Mouse (Mus musculus) liver, embryonic 18 days (tissue): Measurements from ENCODE around the gene Hspg2. TPM values are rescaled to one million over a fixed set of nuclear protein-coding genes. Genes with fewer than 3 reads are reported as not detected.

Experiments
- polyA plus RNA-seq: library from polyadenylated mRNA; depleted of rRNA; stranded (reverse); fragments of >200 nt; gene quantifications from 2 replicates; pipeline ENCODE4 v1.2.3, GENCODE M21; 2012; rRNA removed

Gene Hspg2
- 3.8 and 4.1 TPM in 2 replicates for polyA plus RNA-seq

DNA sequence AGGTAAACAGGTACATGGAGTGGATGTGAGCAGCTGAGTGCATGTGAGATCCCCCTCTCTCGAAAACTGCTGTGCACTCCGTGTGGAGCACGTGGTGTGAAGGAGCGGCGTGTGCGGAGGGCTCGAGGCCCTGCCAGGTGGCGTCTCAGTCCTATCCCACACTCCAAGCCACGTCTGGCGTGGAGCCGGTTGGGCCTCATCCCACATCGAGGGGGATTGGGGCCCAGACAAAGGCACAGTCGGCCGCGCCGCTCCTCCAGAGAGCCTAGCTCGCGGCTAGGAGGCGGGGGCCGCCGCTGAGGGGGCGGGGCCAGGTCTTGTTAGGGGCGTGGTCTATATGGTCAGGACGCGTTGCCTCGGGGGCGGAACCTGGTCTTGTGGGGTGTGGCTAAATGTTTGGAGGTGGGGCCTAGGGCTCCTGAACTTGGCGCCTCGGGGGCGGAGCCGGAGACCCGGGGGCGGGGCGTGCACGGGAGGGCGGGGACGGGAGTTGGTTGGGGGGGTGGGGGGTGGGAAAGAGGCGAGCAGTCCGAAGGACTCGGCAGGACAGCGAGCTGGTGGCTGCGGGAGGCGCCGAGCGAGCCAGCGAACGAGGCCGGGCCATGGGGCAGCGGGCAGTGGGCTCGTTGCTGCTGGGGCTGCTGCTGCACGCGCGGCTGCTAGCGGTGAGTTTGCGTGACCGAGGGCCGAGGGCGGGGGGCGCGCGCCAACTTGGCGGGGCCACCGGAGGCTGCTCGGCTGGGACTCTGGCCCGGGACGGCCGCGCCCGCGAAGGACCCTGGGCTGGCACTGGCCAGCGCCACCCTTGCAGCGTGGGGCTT lies at the start of gene Hspg2:
Gene Hspg2 (plus strand): TSS at position 510 of the 821 bp plus-strand sequence.

DNA sequence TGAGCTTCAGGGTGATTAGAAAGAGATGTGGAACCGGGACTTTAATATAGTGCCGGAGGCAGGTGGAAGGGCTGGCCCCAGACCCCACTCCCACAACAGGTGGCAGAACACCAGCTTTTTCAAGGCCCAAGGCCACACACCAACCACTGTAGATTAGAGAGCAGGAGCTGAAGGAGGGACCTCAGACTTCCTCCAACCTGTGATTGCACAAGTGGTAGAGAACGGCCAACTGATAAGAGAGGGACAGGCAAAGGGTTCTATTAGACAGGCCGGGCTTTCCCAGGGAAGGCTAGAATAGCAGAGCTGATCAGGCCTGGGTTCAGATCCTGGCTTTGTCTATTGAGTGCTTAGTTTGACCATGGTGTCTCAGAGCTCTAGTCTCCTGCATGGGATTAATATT lies 38.1 kb upstream of the Hspg2 start, which contains the start of gene Cela3b:
Gene Cela3b (minus strand): TSS at position 39 of the 400 bp plus-strand sequence.

DNA sequence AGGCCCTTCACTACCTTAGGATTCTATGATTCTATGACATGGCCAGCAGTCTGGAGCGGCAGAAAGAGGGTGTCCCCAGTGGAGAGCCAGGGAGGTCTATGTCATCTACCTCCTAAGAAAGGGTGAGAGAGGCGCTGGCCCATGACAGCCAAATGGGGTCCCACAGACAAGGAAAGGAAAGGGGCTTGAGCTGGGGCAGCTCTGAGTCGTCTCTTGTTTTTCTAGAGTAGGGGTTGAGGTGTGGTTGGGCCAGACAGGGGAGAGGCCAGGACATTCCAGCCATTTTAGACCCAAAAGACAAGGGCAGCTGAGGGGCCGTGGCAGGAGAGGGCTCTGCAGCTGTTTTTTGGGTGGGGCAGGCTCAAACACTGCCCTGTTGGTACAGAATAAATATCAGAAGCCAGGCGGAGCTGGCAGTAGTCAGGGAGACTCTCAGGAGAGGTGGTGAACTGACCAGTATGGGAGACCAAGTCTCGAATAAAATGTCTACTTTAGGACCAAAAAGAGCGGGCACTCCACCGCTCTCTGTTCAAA lies 15.3 kb upstream of the Hspg2 start, which contains the start of gene 1700013G24Rik:
Gene 1700013G24Rik (plus strand): TSS at position 51 of the 534 bp plus-strand sequence.

DNA sequence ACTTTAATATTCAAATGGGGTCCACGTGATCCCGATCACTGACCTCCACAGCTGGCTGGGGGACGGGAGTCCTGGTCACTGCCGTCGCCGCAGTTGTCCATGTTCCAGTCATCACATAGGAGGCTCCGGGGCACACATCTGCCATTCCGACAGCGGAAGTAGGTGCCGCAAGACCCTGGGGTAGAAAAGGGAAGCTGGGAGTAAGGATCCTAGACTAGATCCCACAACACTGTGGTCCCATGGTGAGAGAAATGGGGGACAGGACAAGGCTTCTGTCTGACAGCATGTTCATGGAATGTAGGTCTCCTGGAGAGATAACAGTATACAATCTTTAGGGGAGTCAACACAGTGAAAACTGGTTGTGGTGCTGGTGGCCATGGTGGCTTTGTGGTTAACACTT lies 105.9 kb downstream of the Hspg2 start, which contains the start of gene Ldlrad2:
Gene Ldlrad2 (minus strand): TSS at position 101 of the 400 bp plus-strand sequence.

DNA sequence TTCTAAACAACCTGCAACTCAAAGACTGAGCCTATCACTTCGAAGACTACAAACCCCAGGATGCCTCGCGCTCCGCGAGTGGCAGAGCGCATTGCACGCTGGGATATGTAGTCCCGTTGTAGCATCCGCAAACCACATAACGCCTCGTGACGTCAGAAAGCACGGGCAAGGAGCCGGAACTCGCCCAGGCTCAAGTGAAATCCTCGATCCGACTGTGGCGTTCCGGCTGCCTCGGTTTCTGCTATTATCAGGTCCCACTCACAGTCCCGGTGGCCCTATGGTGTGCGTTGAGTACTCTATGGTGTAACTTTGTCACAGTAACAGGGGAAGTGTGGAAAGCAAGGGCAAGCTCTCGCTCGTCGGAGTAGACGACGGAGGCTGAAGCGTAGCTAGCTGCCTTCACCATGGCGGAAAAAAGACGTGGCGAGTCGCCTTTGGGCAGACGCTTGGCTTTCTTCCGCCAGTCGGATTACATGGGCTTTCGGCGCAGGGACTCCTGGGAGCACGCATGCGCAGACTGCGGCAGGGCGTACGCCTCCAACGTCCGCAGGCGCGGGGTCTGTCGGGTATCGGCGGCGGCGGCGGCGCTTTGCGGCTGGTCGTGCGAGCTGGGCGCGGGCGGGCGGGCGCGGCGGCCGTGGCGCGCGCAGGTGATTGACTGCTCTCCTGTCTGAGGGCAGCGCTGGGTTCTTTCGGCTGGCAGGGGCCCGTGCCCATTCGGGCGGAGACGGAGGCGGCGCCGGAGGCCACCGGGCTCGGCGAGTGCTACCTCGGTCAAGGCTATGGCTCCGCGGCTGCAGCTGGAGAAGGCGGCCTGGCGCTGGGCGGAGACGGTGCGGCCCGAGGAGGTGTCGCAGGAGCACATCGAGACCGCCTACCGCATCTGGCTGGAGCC lies 125.3 kb downstream of the Hspg2 start, which contains the start of gene Usp48:
Gene Usp48 (plus strand): TSS at position 155 of the 895 bp plus-strand sequence.

Other genes starting within 250 kb of the Hspg2 start
- gene Wnt4, start 191.3 kb upstream of the Hspg2 start, polyA plus RNA-seq: 1.5 and 3.4 TPM in 2 replicates
- 104 and 108 TPM in 2 replicates for gene Cdc42, start 111.0 kb upstream of the Hspg2 start, polyA plus RNA-seq
- not detected in 2 replicates for gene Cela3a, start 59.0 kb upstream of the Hspg2 start, polyA plus RNA-seq
- gene Cela3b, start 38.2 kb upstream of the Hspg2 start, polyA plus RNA-seq: 0.17 and 3.0 TPM in 2 replicates
- gene 1700013G24Rik, start 15.5 kb upstream of the Hspg2 start, polyA plus RNA-seq: not detected in 2 replicates
- not detected in 2 replicates for gene Ldlrad2, start 105.8 kb downstream of the Hspg2 start, polyA plus RNA-seq
- gene Usp48, start 125.0 kb downstream of the Hspg2 start, polyA plus RNA-seq: 30.5 and 34.2 TPM in 2 replicates
- 10.9 and 11.8 TPM in 2 replicates for gene Rap1gap, start 196.0 kb downstream of the Hspg2 start, polyA plus RNA-seq